Mouse (Mus musculus): ENCODE results near the gene Vamp2. TPM values are rescaled to one million over a fixed set of nuclear protein-coding genes. Genes with fewer than 3 reads are reported as not detected.

The Vamp2 gene
- polyA plus RNA-seq, 1 experiment from 2014 or later: 64.2 TPM

- DNase-seq (ENCODE audit: low spot score) (no peak), ATAC-seq (ENCODE audit: insufficient number of reproducible peaks, low FRiP score, low TSS enrichment, low read depth) (no peak)
- 77% methylated on average over 3 of the region's 3 CpGs for WGBS
- Histone ChIP-seq H3K27me3 (ENCODE audit: control insufficient read depth, insufficient read depth, low read length) (no peaks in the 10 kb centered on the region), H3K9me3 (ENCODE audit: control insufficient read depth, low read length) (no peaks in the 10 kb centered on the region), H3K9ac (ENCODE audit: low read length) (no peak overlapping the region), H3K4me2 (ENCODE audit: low read depth, severe bottlenecking) (no peak overlapping the region), H3K27ac (replicated peaks; ENCODE audit: low read depth, low read length) (no peak overlapping the region), H3K4me3 (ENCODE audit: low read depth, low read length) (no peak overlapping the region), H3K36me3 (ENCODE audit: control insufficient read depth, insufficient read depth, low read length) (peaks cover 15% of the 10 kb centered on the region; the same call in 1 of the 2 replicates), H3K4me1 (ENCODE audit: control insufficient read depth, insufficient read depth, low read length) (peaks cover 6% of the 10 kb centered on the region; the same call in 1 of the 2 replicates)
Observed at GRCm38 (mm10) chr11:69053848-69054247, 34.4 kb upstream of the Vamp2 start.

GRCm38 (mm10) chr11:69058265-69058664 lies 30.0 kb upstream of the Vamp2 start:
- peaks cover 19% of the 10 kb centered on the region for H3K4me1 ChIP-seq (ENCODE audit: control insufficient read depth, insufficient read depth, low read length)
- H3K4me2 ChIP-seq (ENCODE audit: low read depth, severe bottlenecking): peak overlapping the region; percentile 96; the same call in 1 of the 2 replicates
- DNase-seq (ENCODE audit: low spot score): no peak
- no peaks in the 10 kb centered on the region for H3K27me3 ChIP-seq (ENCODE audit: control insufficient read depth, insufficient read depth, low read length)
- no peaks in the 10 kb centered on the region for H3K36me3 ChIP-seq (ENCODE audit: control insufficient read depth, insufficient read depth, low read length)
- H3K4me3 ChIP-seq (ENCODE audit: low read depth, low read length): peak overlapping the region; percentile 95
- WGBS: 81% methylated on average over 2 of the region's 2 CpGs
- H3K27ac ChIP-seq (replicated peaks; ENCODE audit: low read depth, low read length): no peak overlapping the region
- no peaks in the 10 kb centered on the region for H3K9me3 ChIP-seq (ENCODE audit: control insufficient read depth, low read length)
- H3K9ac ChIP-seq (ENCODE audit: low read length): peak overlapping the region; percentile 78; the same call in 1 of the 2 replicates
- ATAC-seq (ENCODE audit: insufficient number of reproducible peaks, low FRiP score, low TSS enrichment, low read depth): no peak

DNA sequence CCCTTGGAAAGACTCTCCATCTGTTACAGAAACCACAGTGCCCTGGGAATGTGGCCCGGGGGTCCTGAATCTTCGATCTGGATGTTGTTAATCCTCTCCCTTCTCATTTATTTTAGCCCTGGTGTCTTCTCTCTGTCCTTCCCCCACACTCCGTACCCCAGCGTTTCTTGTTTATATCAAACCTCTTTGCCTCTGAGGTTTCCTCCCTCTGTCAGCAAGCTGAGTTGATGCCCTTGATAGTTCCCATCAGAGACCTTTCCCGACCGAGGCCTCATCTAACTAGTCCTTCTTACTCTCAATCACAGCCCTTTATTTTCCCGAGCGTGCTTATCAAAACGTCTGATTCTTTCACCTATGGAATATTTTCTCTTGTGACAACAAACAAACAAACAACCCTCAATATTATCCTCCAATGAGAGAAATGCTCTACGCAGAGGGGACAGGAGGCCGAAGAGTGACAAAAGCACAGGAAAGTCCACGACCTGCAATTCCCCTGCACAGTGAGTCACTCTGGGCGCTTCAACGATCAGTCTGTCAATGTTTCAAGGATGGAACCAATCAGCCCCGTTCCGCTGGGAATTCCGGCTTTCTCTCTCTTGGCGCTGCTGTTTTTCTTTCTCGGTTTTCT lies 29.4 kb upstream of the Vamp2 start:
- Histone ChIP-seq H3K27ac (replicated peaks; ENCODE audit: low read depth, low read length) (no peak overlapping the region; the same call in 1 of the 2 replicates), H3K9ac (ENCODE audit: low read length) (peak overlapping the region; percentile 78), H3K4me3 (ENCODE audit: low read depth, low read length) (peak overlapping the region; percentile 95), H3K9me3 (ENCODE audit: control insufficient read depth, low read length) (no peaks in the 10 kb centered on the region), H3K4me1 (ENCODE audit: control insufficient read depth, insufficient read depth, low read length) (peaks cover 19% of the 10 kb centered on the region), H3K27me3 (ENCODE audit: control insufficient read depth, insufficient read depth, low read length) (no peaks in the 10 kb centered on the region), H3K4me2 (ENCODE audit: low read depth, severe bottlenecking) (peak overlapping the region; percentile 96), H3K36me3 (ENCODE audit: control insufficient read depth, insufficient read depth, low read length) (no peaks in the 10 kb centered on the region)
- no peak for DNase-seq (ENCODE audit: low spot score)
- no peak for ATAC-seq (ENCODE audit: insufficient number of reproducible peaks, low FRiP score, low TSS enrichment, low read depth)
- WGBS: 2% methylated on average over 19 of the region's 19 CpGs

GRCm38 (mm10) chr11:69059357-69059974 lies 28.8 kb upstream of the Vamp2 start, which contains the start of gene Borcs6:
TSS of gene Borcs6 (plus strand) at chr11:69059717.
- Histone ChIP-seq H3K9ac (ENCODE audit: low read length) (peak within 1 kb of the TSS; percentile 78), H3K9me3 (ENCODE audit: control insufficient read depth, low read length) (no peaks in the 10 kb centered on the region), H3K4me1 (ENCODE audit: control insufficient read depth, insufficient read depth, low read length) (peaks cover 22% of the 10 kb centered on the region), H3K27ac (replicated peaks; ENCODE audit: low read depth, low read length) (peak within 1 kb of the TSS; percentile 59; the same call in 1 of the 2 replicates), H3K4me2 (ENCODE audit: low read depth, severe bottlenecking) (peak within 1 kb of the TSS; percentile 96), H3K36me3 (ENCODE audit: control insufficient read depth, insufficient read depth, low read length) (no peaks in the 10 kb centered on the region), H3K27me3 (ENCODE audit: control insufficient read depth, insufficient read depth, low read length) (no peaks in the 10 kb centered on the region), H3K4me3 (ENCODE audit: low read depth, low read length) (peak within 1 kb of the TSS; percentile 95)
- DNase-seq (ENCODE audit: low spot score) (peak; percentile 94), ATAC-seq (ENCODE audit: insufficient number of reproducible peaks, low FRiP score, low TSS enrichment, low read depth) (peak; percentile 87)
- WGBS: under 1% methylated on average over 62 of the region's 64 CpGs

GRCm38 (mm10) chr11:69059975-69060411 lies 28.3 kb upstream of the Vamp2 start:
- H3K27me3 ChIP-seq (ENCODE audit: control insufficient read depth, insufficient read depth, low read length): no peaks in the 10 kb centered on the region
- H3K4me2 ChIP-seq (ENCODE audit: low read depth, severe bottlenecking): peak overlapping the region; percentile 96
- H3K36me3 ChIP-seq (ENCODE audit: control insufficient read depth, insufficient read depth, low read length): no peaks in the 10 kb centered on the region
- 0 out of 2 replicates have a peak, but pooled peaks have one; percentile 1 for ATAC-seq (ENCODE audit: insufficient number of reproducible peaks, low FRiP score, low TSS enrichment, low read depth)
- peaks cover 26% of the 10 kb centered on the region for H3K4me1 ChIP-seq (ENCODE audit: control insufficient read depth, insufficient read depth, low read length)
- H3K4me3 ChIP-seq (ENCODE audit: low read depth, low read length): peak overlapping the region; percentile 95
- DNase-seq (ENCODE audit: low spot score): peak; percentile 63
- H3K27ac ChIP-seq (replicated peaks; ENCODE audit: low read depth, low read length): peak overlapping the region; percentile 59; the same call in 1 of the 2 replicates
- peak overlapping the region; percentile 78 for H3K9ac ChIP-seq (ENCODE audit: low read length)
- under 1% methylated on average over 49 of the region's 49 CpGs for WGBS
- no peaks in the 10 kb centered on the region for H3K9me3 ChIP-seq (ENCODE audit: control insufficient read depth, low read length)

DNA sequence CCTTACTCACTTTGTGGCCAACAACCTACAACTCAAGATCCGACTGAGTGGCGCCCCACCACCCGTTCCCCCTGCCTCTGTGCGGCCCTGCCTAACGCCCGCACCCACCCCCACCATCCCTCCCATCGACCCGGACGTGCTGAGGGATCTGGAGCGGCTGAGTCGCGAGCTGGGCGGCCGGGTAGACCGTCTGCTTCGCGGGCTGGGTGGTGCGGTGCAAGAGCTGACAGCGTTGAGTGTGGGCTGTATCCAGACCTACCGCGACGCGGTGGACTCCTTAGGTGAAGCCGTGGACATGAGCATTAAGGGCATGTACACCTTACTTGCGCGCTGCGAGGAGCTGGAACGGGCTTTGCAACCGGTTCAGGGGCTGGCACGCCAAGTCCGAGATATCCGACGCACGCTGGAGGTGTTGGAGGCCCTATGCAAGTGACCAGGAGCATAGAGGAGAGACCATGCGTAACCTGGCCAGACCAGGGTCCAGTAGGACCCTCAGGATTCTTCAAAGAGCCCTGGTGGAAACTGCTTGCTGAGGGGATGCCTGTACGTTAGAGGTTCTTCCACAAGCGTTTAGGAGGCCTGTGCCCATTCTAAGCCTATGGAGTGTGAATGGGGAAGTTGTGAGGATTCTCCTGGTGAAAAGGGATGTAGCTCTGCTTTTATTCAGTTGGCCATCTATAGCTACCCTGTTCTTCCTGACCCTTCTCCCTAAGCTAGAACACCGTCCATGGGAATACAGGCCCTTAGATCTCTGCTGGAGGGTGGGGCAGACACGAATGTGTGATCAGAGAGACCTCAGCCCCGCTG lies 27.6 kb upstream of the Vamp2 start:
- Histone ChIP-seq H3K27me3 (ENCODE audit: control insufficient read depth, insufficient read depth, low read length) (no peaks in the 10 kb centered on the region), H3K36me3 (ENCODE audit: control insufficient read depth, insufficient read depth, low read length) (no peaks in the 10 kb centered on the region), H3K4me3 (ENCODE audit: low read depth, low read length) (peak overlapping the region; percentile 95), H3K27ac (replicated peaks; ENCODE audit: low read depth, low read length) (no peak overlapping the region), H3K9ac (ENCODE audit: low read length) (peak overlapping the region; percentile 78), H3K4me1 (ENCODE audit: control insufficient read depth, insufficient read depth, low read length) (peaks cover 26% of the 10 kb centered on the region), H3K4me2 (ENCODE audit: low read depth, severe bottlenecking) (peak overlapping the region; percentile 96), H3K9me3 (ENCODE audit: control insufficient read depth, low read length) (no peaks in the 10 kb centered on the region)
- no peak for ATAC-seq (ENCODE audit: insufficient number of reproducible peaks, low FRiP score, low TSS enrichment, low read depth)
- DNase-seq (ENCODE audit: low spot score): peak; percentile 45
- WGBS: under 1% methylated on average over 40 of the region's 40 CpGs

GRCm38 (mm10) chr11:69061255-69061912 lies 26.9 kb upstream of the Vamp2 start:
- peak overlapping the region; percentile 78 for H3K9ac ChIP-seq (ENCODE audit: low read length)

More at GRCm38 (mm10) chr11:69061255-69061912, 26.9 kb upstream of the Vamp2 start:
- Histone ChIP-seq H3K4me2 (ENCODE audit: low read depth, severe bottlenecking) (peak overlapping the region; percentile 96), H3K9me3 (ENCODE audit: control insufficient read depth, low read length) (no peaks in the 10 kb centered on the region), H3K36me3 (ENCODE audit: control insufficient read depth, insufficient read depth, low read length) (no peaks in the 10 kb centered on the region), H3K27ac (replicated peaks; ENCODE audit: low read depth, low read length) (no peak overlapping the region), H3K4me3 (ENCODE audit: low read depth, low read length) (peak overlapping the region; percentile 95), H3K4me1 (ENCODE audit: control insufficient read depth, insufficient read depth, low read length) (peaks cover 30% of the 10 kb centered on the region), H3K27me3 (ENCODE audit: control insufficient read depth, insufficient read depth, low read length) (no peaks in the 10 kb centered on the region)
- 6% methylated on average over 17 of the region's 17 CpGs for WGBS
- DNase-seq (ENCODE audit: low spot score) (no peak), ATAC-seq (ENCODE audit: insufficient number of reproducible peaks, low FRiP score, low TSS enrichment, low read depth) (no peak)

Measured in limb, embryonic 11.5 days (tissue).